Mouse (Mus musculus): ENCODE data around the gene Rexo5. TPM values are rescaled to one million over a fixed set of nuclear protein-coding genes. Genes with fewer than 3 reads are reported as not detected.

Gene Rexo5
- polyA plus RNA-seq, 1 experiment from 2014 or later = 14.2 TPM

DNA sequence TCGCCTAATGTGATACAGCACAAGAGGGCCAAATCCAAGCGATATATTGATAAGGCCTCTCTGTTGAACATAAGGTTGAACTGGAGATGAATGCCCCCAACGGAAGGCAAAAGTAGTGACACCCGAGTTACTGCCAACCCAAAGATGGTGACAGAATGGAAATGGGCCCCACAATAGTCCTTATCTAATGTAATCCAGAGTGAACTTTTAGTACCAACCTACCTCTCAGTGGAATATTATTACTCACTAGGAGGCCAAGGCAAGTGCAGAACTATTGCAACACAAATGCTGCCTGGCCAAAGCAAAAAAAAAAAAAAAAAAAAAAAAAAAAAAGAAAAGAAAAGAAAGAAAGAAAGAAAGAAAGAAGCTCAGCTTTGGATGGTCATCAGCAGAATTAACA lies 98.9 kb downstream of the Rexo5 start:
- H3K27ac ChIP-seq (ENCODE audit: low read length) = no peak overlapping the region
- no peaks in the 10 kb centered on the region for H3K9me3 ChIP-seq (ENCODE audit: control insufficient read depth, low read length)
- H3K4me1 ChIP-seq (replicated peaks; ENCODE audit: control insufficient read depth, insufficient read depth, low read length) = peaks cover 32% of the 10 kb centered on the region
- ATAC-seq = no peak
- no peak overlapping the region for H3K4me3 ChIP-seq (replicated peaks; ENCODE audit: low read length)
- H3K36me3 ChIP-seq (ENCODE audit: control insufficient read depth, insufficient read depth) = no peaks in the 10 kb centered on the region
- WGBS = 96% methylated on average over 4 of the region's 4 CpGs
- no peak overlapping the region for H3K4me2 ChIP-seq (ENCODE audit: low read length)
- H3K9ac ChIP-seq (replicated peaks; ENCODE audit: low read depth, low read length) = no peak overlapping the region
- H3K27me3 ChIP-seq (replicated peaks; ENCODE audit: control insufficient read depth, insufficient read depth, low read length) = no peaks in the 10 kb centered on the region

DNA sequence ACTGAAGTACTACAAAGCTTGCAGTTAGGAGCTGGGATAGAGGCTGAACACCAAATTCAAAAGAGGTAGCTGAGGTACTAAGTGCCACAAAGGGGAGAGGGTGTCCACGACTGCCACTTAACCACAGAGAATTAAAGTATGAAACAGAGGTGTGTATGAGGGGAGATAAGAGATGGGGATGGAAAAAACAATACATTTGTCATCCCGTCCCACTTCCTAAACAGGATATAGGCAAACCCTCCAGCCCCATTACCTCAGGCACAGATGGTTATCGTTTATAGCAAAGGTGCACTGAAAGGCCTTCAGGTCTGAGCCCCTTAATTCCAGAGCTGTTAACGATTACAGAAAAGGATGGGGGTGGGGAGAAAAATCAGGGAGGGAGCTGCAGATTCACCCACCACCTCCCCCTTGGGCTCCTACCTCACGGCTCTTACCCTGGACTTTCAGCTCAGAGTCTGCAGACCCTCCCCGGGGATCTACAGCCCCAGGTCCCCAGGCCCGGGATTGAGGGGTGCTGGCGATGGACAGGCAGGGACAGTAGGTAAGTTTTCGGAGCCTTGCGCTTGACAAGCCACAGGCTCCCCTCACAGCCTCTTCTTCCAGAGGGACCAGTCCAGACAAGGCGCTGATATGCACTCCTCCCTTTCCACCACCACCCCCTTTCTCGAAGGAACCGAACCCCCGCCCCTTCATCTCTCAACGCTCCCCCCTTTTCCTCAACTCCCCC lies 101.2 kb downstream of the Rexo5 start:
- Histone ChIP-seq H3K4me2 (ENCODE audit: low read length) (peak overlapping the region; percentile 81), H3K36me3 (ENCODE audit: control insufficient read depth, insufficient read depth) (no peaks in the 10 kb centered on the region), H3K27me3 (replicated peaks; ENCODE audit: control insufficient read depth, insufficient read depth, low read length) (no peaks in the 10 kb centered on the region), H3K4me1 (replicated peaks; ENCODE audit: control insufficient read depth, insufficient read depth, low read length) (peaks cover 32% of the 10 kb centered on the region), H3K27ac (ENCODE audit: low read length) (peak overlapping the region; percentile 78), H3K9me3 (ENCODE audit: control insufficient read depth, low read length) (no peaks in the 10 kb centered on the region), H3K9ac (replicated peaks; ENCODE audit: low read depth, low read length) (peak overlapping the region; percentile 89), H3K4me3 (replicated peaks; ENCODE audit: low read length) (peak overlapping the region; percentile 84)
- WGBS = under 1% methylated on average over 15 of the region's 15 CpGs
- ATAC-seq = peak; percentile 45

DNA sequence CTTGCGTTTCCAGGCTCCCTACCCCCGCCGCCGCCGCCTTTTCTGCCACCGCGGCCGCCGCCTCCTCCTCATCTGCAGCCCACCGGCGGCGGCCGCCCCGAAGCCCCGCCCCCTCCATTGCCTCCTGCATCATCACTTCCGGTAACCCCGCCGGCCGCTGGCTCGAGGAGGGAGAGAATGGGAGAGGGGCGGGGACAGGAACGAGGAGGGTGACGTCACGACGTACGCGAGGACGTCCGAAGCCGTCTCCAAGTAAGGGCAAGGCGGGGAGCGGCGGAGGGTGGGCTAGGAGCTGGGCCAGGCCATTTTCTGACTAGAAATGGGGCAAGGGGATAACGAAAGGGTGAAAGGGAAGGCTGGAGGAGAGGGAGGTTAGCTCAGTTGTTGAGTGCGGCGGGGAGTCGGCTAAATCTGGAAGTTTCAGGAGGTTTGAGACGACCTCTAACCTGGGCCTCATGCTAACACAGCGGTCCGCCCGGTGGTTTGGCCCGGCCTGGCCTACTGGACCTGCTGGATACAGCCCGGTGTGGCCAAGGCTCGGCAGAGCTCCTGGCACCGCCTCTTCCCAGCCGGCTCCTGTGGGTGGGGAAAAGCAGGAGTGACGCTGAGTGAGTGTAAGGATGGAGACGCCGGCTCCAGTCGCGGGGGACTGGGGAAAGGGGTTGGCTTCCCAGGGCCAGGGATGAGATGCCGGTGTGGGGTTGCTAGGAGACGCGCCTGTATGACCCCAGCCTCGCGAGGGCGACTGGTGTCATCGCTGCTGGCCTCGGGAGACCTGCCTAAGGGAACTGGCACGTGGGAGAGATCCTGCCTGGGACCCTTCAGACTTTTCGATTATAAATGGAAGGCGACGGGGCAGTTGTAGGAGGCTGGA lies 102.1 kb downstream of the Rexo5 start, which contains the start of the genes Lyrm1 and Dcun1d3:
Gene Lyrm1 (plus strand): TSS at position 223 of the 874 bp plus-strand sequence.
Gene Dcun1d3 (minus strand): TSS at position 660 of the 874 bp plus-strand sequence.
- Histone ChIP-seq H3K4me2 (ENCODE audit: low read length) (peak within 1 kb of the TSS; percentile 81), H3K4me3 (replicated peaks; ENCODE audit: low read length) (peak within 1 kb of the TSS; percentile 84), H3K9ac (replicated peaks; ENCODE audit: low read depth, low read length) (peak within 1 kb of the TSS; percentile 89), H3K4me1 (replicated peaks; ENCODE audit: control insufficient read depth, insufficient read depth, low read length) (peaks cover 32% of the 10 kb centered on the region), H3K9me3 (ENCODE audit: control insufficient read depth, low read length) (no peaks in the 10 kb centered on the region), H3K27me3 (replicated peaks; ENCODE audit: control insufficient read depth, insufficient read depth, low read length) (no peaks in the 10 kb centered on the region), H3K27ac (ENCODE audit: low read length) (peak within 1 kb of the TSS; percentile 97), H3K36me3 (ENCODE audit: control insufficient read depth, insufficient read depth) (no peaks in the 10 kb centered on the region)
- ATAC-seq = peak; percentile 98
- WGBS = under 1% methylated on average over 62 of the region's 63 CpGs

DNA sequence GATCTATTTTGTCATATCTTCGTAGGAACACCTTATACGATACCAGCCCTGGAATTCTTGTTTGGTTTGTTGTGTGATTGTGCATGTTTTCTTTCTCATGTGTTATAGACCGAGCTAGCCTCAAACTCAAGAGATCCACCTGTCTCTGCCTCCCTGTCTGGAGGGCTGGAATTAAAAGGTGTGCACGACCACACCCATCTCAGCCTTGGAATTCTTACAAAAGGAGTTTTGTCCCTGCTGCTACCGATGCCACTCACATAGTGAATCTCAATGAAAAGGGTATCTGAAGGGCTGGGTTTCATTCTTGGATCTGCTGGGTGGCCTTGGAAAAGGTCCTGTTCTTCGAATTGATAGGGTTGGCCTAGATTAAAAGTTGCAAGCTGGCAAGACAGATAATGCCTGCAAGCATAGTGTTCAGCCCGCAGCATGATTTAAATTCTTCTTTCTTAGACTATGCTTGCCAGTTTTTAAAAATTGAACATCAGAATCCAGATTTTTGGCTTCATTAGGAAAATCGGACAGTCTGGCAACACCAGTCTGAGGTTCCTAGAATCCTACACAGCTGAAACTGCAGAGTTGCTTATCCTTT lies 103.8 kb downstream of the Rexo5 start:
- 91% methylated on average over 8 of the region's 8 CpGs for WGBS
- Histone ChIP-seq H3K36me3 (ENCODE audit: control insufficient read depth, insufficient read depth) (no peaks in the 10 kb centered on the region), H3K27me3 (replicated peaks; ENCODE audit: control insufficient read depth, insufficient read depth, low read length) (no peaks in the 10 kb centered on the region), H3K9ac (replicated peaks; ENCODE audit: low read depth, low read length) (no peak overlapping the region), H3K27ac (ENCODE audit: low read length) (no peak overlapping the region), H3K4me1 (replicated peaks; ENCODE audit: control insufficient read depth, insufficient read depth, low read length) (peaks cover 27% of the 10 kb centered on the region), H3K9me3 (ENCODE audit: control insufficient read depth, low read length) (no peaks in the 10 kb centered on the region), H3K4me3 (replicated peaks; ENCODE audit: low read length) (no peak overlapping the region), H3K4me2 (ENCODE audit: low read length) (no peak overlapping the region)
- ATAC-seq = no peak

DNA sequence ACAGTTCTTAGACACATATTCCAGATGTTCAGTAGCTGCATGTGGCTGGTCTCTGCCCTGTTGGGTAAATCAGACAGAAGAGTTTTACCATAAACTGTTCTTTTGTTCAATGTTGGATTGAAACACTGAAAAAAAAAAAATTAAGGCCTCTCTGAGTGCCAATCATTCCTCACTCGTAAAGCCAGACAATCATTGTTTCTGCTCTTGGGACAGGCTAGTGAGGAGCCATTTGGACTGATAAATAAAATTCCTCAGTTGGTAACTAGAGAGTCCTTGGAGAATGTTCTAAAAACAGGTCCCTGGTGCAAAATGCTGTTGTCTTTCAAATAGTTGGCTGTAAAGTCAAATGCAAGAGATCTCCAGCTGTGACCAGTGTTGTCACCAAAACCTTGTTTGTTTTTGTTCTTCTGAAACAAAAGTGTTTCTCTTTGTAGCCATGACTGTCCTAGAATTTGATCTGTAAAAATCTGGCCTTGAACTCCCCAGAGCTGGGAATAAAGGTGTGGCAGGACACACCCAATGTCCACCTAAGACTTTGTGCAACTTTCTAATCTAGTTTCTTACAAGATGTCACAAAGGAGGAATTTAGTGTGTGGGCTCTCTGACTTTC lies 104.5 kb downstream of the Rexo5 start:
- Histone ChIP-seq H3K36me3 (ENCODE audit: control insufficient read depth, insufficient read depth) (no peaks in the 10 kb centered on the region), H3K27ac (ENCODE audit: low read length) (no peak overlapping the region), H3K4me2 (ENCODE audit: low read length) (no peak overlapping the region), H3K9ac (replicated peaks; ENCODE audit: low read depth, low read length) (no peak overlapping the region), H3K4me3 (replicated peaks; ENCODE audit: low read length) (no peak overlapping the region), H3K27me3 (replicated peaks; ENCODE audit: control insufficient read depth, insufficient read depth, low read length) (no peaks in the 10 kb centered on the region), H3K4me1 (replicated peaks; ENCODE audit: control insufficient read depth, insufficient read depth, low read length) (peaks cover 21% of the 10 kb centered on the region), H3K9me3 (ENCODE audit: control insufficient read depth, low read length) (no peaks in the 10 kb centered on the region)
- ATAC-seq = no peak
- 74% methylated on average over 1 of the region's 1 CpGs for WGBS

Other genes with a start within 250 kb of the Rexo5 start
- not detected in 2 replicates for gene Acsm2, start 239.7 kb upstream of the Rexo5 start, polyA plus RNA-seq (2015; fragmentation: Nextera tagmentation; extraction: Ambion mirVana)
- not detected in 2 replicates for gene Acsm1, start 187.0 kb upstream of the Rexo5 start, polyA plus RNA-seq (2015; fragmentation: Nextera tagmentation; extraction: Ambion mirVana)
- gene Acsm4, start 104.0 kb upstream of the Rexo5 start, polyA plus RNA-seq (2015; fragmentation: Nextera tagmentation; extraction: Ambion mirVana) = 0.09 TPM in 1 of 2 replicates, not detected in the other
- gene Thumpd1, start 73.2 kb upstream of the Rexo5 start, polyA plus RNA-seq (2015; fragmentation: Nextera tagmentation; extraction: Ambion mirVana) = 96.6 and 103 TPM in 2 replicates
- gene Acsm3, start 33.1 kb upstream of the Rexo5 start, polyA plus RNA-seq (2015; fragmentation: Nextera tagmentation; extraction: Ambion mirVana) = not detected in 2 replicates
- 23.1 and 25.6 TPM in 2 replicates for gene Eri2, start 52 bp downstream of the Rexo5 start, polyA plus RNA-seq (2015; fragmentation: Nextera tagmentation; extraction: Ambion mirVana)
- gene Lyrm1, start 101.9 kb downstream of the Rexo5 start, polyA plus RNA-seq (2015; fragmentation: Nextera tagmentation; extraction: Ambion mirVana) = 14.3 and 17.8 TPM in 2 replicates
- 20.4 and 23.8 TPM in 2 replicates for gene Dcun1d3, start 102.3 kb downstream of the Rexo5 start, polyA plus RNA-seq (2015; fragmentation: Nextera tagmentation; extraction: Ambion mirVana)